Mouse (Mus musculus): ENCODE results near the gene Lgals9.
"Not testable (repeated sequence)": the region's sequence is repeated elsewhere in the genome, so short reads cannot be mapped to it uniquely, and the experiment has no call there.

Lgals9 gene

GRCm38 (mm10) chr11:79007356-79007755 lies 22.6 kb upstream of the Lgals9 start:
- DNase-seq (ENCODE audit: low read depth, low spot score) = not testable (repeated sequence)

GRCm38 (mm10) chr11:79006417-79006816 lies 21.7 kb upstream of the Lgals9 start:
- no peak for DNase-seq (ENCODE audit: low read depth, low spot score)

- DNase-seq (ENCODE audit: low read depth, low spot score) = no peak
Observed at GRCm38 (mm10) chr11:79005578-79006394, 21.0 kb upstream of the Lgals9 start.

- no peak for DNase-seq (ENCODE audit: low read depth, low spot score)
Observed at GRCm38 (mm10) chr11:79003769-79004638, 19.3 kb upstream of the Lgals9 start.

- DNase-seq (ENCODE audit: low read depth, low spot score) = no peak
Observed at GRCm38 (mm10) chr11:79003053-79003768, 18.5 kb upstream of the Lgals9 start.

- no peak for DNase-seq (ENCODE audit: low read depth, low spot score)
Observed at GRCm38 (mm10) chr11:79002551-79002951, 17.8 kb upstream of the Lgals9 start.

- no peak for DNase-seq (ENCODE audit: low read depth, low spot score)
Observed at GRCm38 (mm10) chr11:79001871-79002270, 17.1 kb upstream of the Lgals9 start.

GRCm38 (mm10) chr11:78999118-78999517 lies 14.4 kb upstream of the Lgals9 start:
- DNase-seq (ENCODE audit: low read depth, low spot score) = no peak

- not testable (repeated sequence) for DNase-seq (ENCODE audit: low read depth, low spot score)
Observed at GRCm38 (mm10) chr11:78990875-78991543, 6.3 kb upstream of the Lgals9 start.

- DNase-seq (ENCODE audit: low read depth, low spot score) = no peak
Observed at GRCm38 (mm10) chr11:78990096-78990495, 5.3 kb upstream of the Lgals9 start.

GRCm38 (mm10) chr11:78989206-78989605 lies 4.5 kb upstream of the Lgals9 start:
- DNase-seq (ENCODE audit: low read depth, low spot score) = not testable (repeated sequence)

GRCm38 (mm10) chr11:78986311-78987002 lies 1.7 kb upstream of the Lgals9 start:
- DNase-seq (ENCODE audit: low read depth, low spot score) = no peak

GRCm38 (mm10) chr11:78985505-78985904 lies 759 bp upstream of the Lgals9 start:
- DNase-seq (ENCODE audit: low read depth, low spot score) = no peak

- DNase-seq (ENCODE audit: low read depth, low spot score) = no peak
Observed at GRCm38 (mm10) chr11:78983539-78983938, 1.2 kb downstream of the Lgals9 start.

GRCm38 (mm10) chr11:78982513-78983291 lies 2.0 kb downstream of the Lgals9 start:
- DNase-seq (ENCODE audit: low read depth, low spot score) = no peak

GRCm38 (mm10) chr11:78982042-78982441 lies 2.7 kb downstream of the Lgals9 start:
- DNase-seq (ENCODE audit: low read depth, low spot score) = no peak

GRCm38 (mm10) chr11:78980083-78980634 lies 4.6 kb downstream of the Lgals9 start:
- DNase-seq (ENCODE audit: low read depth, low spot score) = no peak

- DNase-seq (ENCODE audit: low read depth, low spot score) = no peak
Observed at GRCm38 (mm10) chr11:78978176-78979019, 6.3 kb downstream of the Lgals9 start.
